Mouse (Mus musculus) lung, embryonic 16.5 days (tissue): ENCODE data around the gene Olfr1513. TPM values are rescaled to one million over a fixed set of nuclear protein-coding genes. Genes with fewer than 3 reads are reported as not detected.
"Not testable (repeated sequence)": the region's sequence is repeated elsewhere in the genome, so short reads cannot be mapped to it uniquely, and the experiment has no call there.

Source experiments
- ATAC-seq: fragments of 200-750 bp; cut with Nextera tagmentation; 2 replicates; pipeline ENCODE4 v1.8.0; 2017; ENCODE audit warnings: low read depth, mild to moderate bottlenecking, moderate library complexity
- H3K27ac ChIP-seq: fragments of 300-500 bp; sonication (generic); 2 replicates; pipeline ENCODE4 v1.5.1; 2014; ENCODE audit warnings: mild to moderate bottlenecking, control low read depth, low read length
- H3K27me3 ChIP-seq: fragments of 300-500 bp; sonication (generic); 2 replicates; pipeline ENCODE4 v1.6.1; 2014; ENCODE audit warnings: low read depth, low read length, mixed read lengths; ENCODE audit not compliant: control insufficient read depth, insufficient read depth
- H3K36me3 ChIP-seq: fragments of 300-500 bp; sonication (generic); 2 replicates; pipeline ENCODE4 v1.6.1; 2014; ENCODE audit warnings: low read length; ENCODE audit not compliant: control insufficient read depth, insufficient read depth
- H3K4me1 ChIP-seq: fragments of 300-500 bp; sonication (generic); replicated peaks from 2 replicates; pipeline ENCODE4 v1.6.1; 2014; ENCODE audit warnings: low read length, mixed read lengths; ENCODE audit not compliant: control insufficient read depth, insufficient read depth
- H3K4me2 ChIP-seq: fragments of 300-500 bp; sonication (generic); 2 replicates; pipeline ENCODE4 v1.6.1; 2014; ENCODE audit warnings: low read depth, low read length, control low read depth
- H3K4me3 ChIP-seq: fragments of 300-500 bp; sonication (generic); 2 replicates; pipeline ENCODE4 v1.5.1; 2014; ENCODE audit warnings: mild to moderate bottlenecking, low read length, control low read depth
- H3K9ac ChIP-seq: fragments of 300-500 bp; sonication (generic); 2 replicates; pipeline ENCODE4 v1.6.1; 2014; ENCODE audit warnings: low read length, control low read depth
- H3K9me3 ChIP-seq: fragments of 300-500 bp; sonication (generic); 2 replicates; pipeline ENCODE4 v1.6.1; 2016; ENCODE audit warnings: low read length; ENCODE audit not compliant: control insufficient read depth
- WGBS: fragments of 180-500 bp; shearing (Covaris S2); extraction: QIAGEN DNeasy Blood & Tissue Kit; methylation state at CpG from one replicate; pipeline ENCODE4 v1.1.7; 2014; 5-methylcytosine and 5-hydroxymethylcytosine counted together
- polyA plus RNA-seq: library from polyadenylated mRNA; unstranded; fragments of >200 nt; fragmentation: Nextera tagmentation; extraction: Ambion mirVana; gene quantifications from 2 replicates; pipeline ENCODE4 v1.2.1, GENCODE M21; 2015

Olfr1513 gene
- polyA plus RNA-seq, 1 experiment from 2014 or later = not detected

DNA sequence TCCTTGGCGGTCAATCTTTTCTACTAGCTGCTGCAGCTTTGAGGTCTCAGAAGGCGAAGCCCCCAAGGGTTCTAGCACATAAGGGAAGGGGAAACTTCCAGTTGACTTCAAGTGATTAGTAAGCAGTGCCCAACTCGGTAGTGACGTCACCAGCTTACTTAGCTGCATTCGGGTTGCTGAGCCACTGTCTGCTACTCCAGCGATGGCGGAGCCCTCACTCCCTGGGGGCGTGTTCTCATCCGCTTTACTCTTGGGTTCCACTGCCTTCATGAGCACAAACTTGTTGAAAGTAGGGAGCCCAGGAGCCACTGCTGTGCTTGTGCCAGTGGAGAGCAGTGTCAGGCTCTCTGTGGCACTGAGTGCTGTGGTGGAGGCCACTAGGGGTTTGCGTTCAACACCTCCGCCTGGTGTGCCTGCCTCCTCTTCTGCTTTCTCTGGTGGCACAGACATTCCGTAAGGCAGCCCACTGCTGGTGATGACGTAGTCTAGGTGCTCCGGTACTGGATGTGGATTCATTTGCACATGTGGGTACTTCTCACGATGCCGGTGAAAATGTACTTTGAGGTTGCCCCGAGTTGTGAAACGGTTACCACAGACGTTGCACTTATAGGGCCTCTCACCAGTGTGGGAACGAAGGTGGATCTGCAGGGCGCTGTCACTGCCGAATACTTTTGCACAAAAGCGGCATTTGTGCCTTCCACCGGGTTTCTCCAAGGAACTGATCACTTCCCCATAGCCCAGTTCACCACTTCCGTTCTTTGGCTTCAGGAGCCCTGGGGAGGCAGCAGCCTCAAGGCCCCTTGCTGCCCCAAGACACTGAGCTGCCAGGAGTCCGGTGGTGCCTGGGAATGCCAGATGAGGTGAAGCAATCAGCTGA is 42.0 kb downstream of the Olfr1513 start:
- ATAC-seq = no peak
- Histone ChIP-seq H3K9ac (no peak overlapping the region), H3K27me3 (no peaks in the 10 kb centered on the region), H3K36me3 (peaks cover 33% of the 10 kb centered on the region), H3K4me2 (peak overlapping the region; percentile 84), H3K4me3 (peak overlapping the region; percentile 59), H3K9me3 (no peaks in the 10 kb centered on the region), H3K27ac (no peak overlapping the region; the same call in 1 of the 2 replicates), H3K4me1 (peaks cover 28% of the 10 kb centered on the region)
- WGBS = 84% methylated on average over 26 of the region's 26 CpGs

DNA sequence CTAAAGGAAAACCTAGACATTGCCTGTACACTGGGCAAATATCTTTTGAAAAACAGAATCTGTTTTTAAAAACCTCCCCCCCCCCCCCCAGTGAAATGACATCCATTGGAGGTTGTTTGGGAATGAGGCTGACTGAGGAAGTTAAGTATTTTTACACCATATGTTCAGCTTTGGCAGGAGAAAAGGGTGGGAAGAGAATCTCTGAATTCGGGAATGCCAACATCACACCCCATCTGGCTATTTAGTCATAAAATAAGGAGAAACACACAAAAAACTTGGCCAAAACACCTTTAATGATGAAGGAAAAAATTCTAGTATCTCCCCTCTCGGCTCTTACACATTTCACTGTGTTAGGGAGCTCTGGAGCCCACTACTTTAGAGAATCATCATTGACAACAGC is 45.3 kb downstream of the Olfr1513 start:
- ATAC-seq = no peak
- H3K4me3 ChIP-seq = no peak overlapping the region
- whole genome bisulfite sequencing = 88% methylated on average over 2 of the region's 2 CpGs
- peaks cover 24% of the 10 kb centered on the region for H3K4me1 ChIP-seq
- H3K9me3 ChIP-seq = no peaks in the 10 kb centered on the region
- H3K27ac ChIP-seq = no peak overlapping the region
- H3K4me2 ChIP-seq = no peak overlapping the region
- H3K9ac ChIP-seq = no peak overlapping the region
- H3K27me3 ChIP-seq = no peaks in the 10 kb centered on the region
- peaks cover 33% of the 10 kb centered on the region for H3K36me3 ChIP-seq

DNA sequence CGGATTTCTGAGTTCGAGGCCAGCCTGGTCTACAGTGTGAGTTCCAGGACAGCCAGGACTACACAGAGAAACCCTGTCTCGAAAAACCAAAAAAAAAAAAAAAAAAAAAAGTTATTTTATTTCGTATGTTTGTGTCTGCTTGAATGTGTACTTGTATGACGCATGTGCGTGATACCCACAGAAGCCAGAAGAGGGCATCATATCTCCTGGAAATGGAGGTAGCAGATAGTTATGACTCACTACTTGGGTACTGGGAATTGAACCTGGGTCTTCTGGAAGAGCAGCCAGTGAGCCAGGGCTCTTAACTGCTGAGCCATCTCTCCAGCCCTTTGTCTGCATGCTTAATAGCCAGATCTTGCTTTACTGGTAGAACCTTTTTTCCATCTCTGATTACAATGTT is 45.9 kb downstream of the Olfr1513 start:
- not testable (repeated sequence) for H3K9ac ChIP-seq, H3K27me3 ChIP-seq, H3K9me3 ChIP-seq, H3K4me3 ChIP-seq, ATAC-seq, H3K4me2 ChIP-seq, H3K27ac ChIP-seq
- WGBS = 95% methylated on average over 5 of the region's 6 CpGs
- H3K4me1 ChIP-seq = peaks cover 24% of the 10 kb centered on the region
- peaks cover 33% of the 10 kb centered on the region for H3K36me3 ChIP-seq

DNA sequence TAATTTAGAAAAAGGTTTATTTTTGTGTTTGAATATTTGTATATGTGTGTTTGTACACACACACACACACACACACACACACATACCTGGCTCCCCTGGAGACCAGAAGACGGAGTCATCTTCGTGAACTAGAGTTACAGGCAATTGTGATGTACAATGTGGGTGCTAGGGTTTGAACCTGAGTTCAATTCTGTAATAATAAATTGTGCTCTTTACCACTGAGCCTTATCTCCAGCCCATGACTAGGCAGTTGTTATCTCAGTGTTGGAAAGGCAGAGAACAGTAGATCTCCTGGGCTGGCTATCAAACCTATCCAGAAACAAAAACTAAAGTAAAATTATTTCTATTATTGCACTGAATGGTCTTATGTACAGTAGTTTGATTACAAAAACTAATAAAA is 50.1 kb downstream of the Olfr1513 start:
- no peak overlapping the region for H3K27ac ChIP-seq

DNA sequence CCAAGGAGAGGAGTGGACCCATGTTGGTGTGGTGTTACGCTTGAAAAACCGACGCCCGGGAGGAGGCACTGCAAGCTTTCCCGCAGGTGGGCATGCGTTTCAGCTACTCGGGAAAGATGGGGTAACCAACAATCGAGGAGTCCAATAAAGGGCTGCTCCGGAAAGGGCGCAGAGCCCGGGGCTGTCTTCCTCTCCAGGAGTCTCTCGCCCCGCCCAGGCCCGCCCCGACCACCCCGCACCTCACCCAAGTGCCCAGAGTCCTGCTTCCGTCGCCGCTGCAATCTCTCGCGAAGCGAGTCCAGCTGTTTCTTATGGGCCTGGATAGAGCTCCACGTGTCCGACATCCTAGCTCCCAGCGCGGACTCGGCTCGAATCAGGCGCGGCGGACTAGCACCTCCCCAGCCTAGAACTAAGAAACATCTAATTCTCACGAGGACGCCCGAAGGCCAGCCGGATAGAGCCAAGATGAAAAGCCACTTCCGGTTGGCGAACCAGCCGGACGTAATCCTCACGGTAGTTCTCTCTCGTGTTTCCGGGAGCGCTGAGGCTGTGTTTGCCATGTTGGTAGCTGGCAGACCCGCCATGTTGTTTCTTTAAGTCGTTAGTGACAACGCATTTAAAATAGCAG is 51.5 kb downstream of the Olfr1513 start, which contains the start of gene Mettl3:
Gene Mettl3, minus strand, starts transcription at position 485 of the 628 bp plus-strand sequence.
- peak within 1 kb of the TSS; percentile 81 for H3K4me2 ChIP-seq
- peak within 1 kb of the TSS; percentile 83 for H3K9ac ChIP-seq
- no peaks in the 10 kb centered on the region for H3K27me3 ChIP-seq
- H3K36me3 ChIP-seq = peaks cover 4% of the 10 kb centered on the region
- peaks cover 5% of the 10 kb centered on the region for H3K4me1 ChIP-seq
- no peaks in the 10 kb centered on the region for H3K9me3 ChIP-seq
- peak within 1 kb of the TSS; percentile 99 for H3K27ac ChIP-seq
- ATAC-seq = peak; percentile 96
- under 1% methylated on average over 46 of the region's 46 CpGs for WGBS
- peak within 1 kb of the TSS; percentile 84 for H3K4me3 ChIP-seq

More for the DNA sequence above, 50.1 kb downstream of the Olfr1513 start:
- Histone ChIP-seq H3K4me3 (no peak overlapping the region), H3K4me1 (peaks cover 5% of the 10 kb centered on the region), H3K4me2 (no peak overlapping the region), H3K36me3 (peaks cover 4% of the 10 kb centered on the region), H3K9me3 (no peaks in the 10 kb centered on the region), H3K9ac (no peak overlapping the region), H3K27me3 (no peaks in the 10 kb centered on the region)
- no peak for ATAC-seq
- 93% methylated on average over 2 of the region's 2 CpGs for WGBS

DNA sequence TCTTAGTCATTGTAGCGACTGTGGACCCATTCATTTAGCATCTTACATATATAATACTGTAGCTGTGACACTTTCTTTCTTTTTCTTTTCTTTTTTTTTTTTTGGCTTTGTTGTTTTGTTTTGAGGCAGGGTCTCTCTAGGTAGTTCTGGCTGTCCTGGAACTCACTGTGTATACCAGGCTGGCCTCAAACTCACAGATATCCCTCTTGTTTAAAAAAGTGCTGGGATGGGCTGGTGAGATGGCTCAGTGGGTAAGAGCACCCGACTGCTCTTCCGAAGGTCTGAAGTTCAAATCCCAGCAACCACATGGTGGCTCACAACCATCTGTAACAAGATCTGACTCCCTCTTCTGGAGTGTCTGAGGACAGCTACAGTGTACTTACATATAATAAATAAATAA is 52.7 kb downstream of the Olfr1513 start:
- H3K4me3 ChIP-seq, H3K9ac ChIP-seq, H3K4me1 ChIP-seq, ATAC-seq, H3K9me3 ChIP-seq, H3K27ac ChIP-seq, H3K27me3 ChIP-seq, H3K4me2 ChIP-seq: not testable (repeated sequence)
- 94% methylated on average over 3 of the region's 3 CpGs for WGBS
- peaks cover 11% of the 10 kb centered on the region for H3K36me3 ChIP-seq

Other genes with a start within 250 kb of the Olfr1513 start
- 57.8 and 59.1 TPM in 2 replicates for gene Rpgrip1, start 245.7 kb downstream of the Olfr1513 start, polyA plus RNA-seq
- 51.8 and 55.8 TPM in 2 replicates for gene Supt16, start 159.0 kb downstream of the Olfr1513 start, polyA plus RNA-seq
- 32.6 and 33.8 TPM in 2 replicates for gene Chd8, start 98.6 kb downstream of the Olfr1513 start, polyA plus RNA-seq
- gene Tox4, start 77.3 kb downstream of the Olfr1513 start, polyA plus RNA-seq = 37.7 and 43.4 TPM in 2 replicates
- 17.9 and 18.6 TPM in 2 replicates for gene Rab2b, start 76.9 kb downstream of the Olfr1513 start, polyA plus RNA-seq
- 42.3 and 46.1 TPM in 2 replicates for gene Mettl3, start 51.3 kb downstream of the Olfr1513 start, polyA plus RNA-seq
- 14.0 and 16.7 TPM in 2 replicates for gene Sall2, start 27.6 kb downstream of the Olfr1513 start, polyA plus RNA-seq
- gene Olfr1512, start 22.8 kb upstream of the Olfr1513 start, polyA plus RNA-seq = not detected in 2 replicates
- gene Olfr1511, start 41.0 kb upstream of the Olfr1513 start, polyA plus RNA-seq = not detected in 2 replicates
- not detected in 2 replicates for gene Olfr1510, start 58.0 kb upstream of the Olfr1513 start, polyA plus RNA-seq
- not detected in 2 replicates for gene Olfr1509, start 86.6 kb upstream of the Olfr1513 start, polyA plus RNA-seq
- not detected in 2 replicates for gene Olfr1508, start 111.1 kb upstream of the Olfr1513 start, polyA plus RNA-seq
- not detected in 2 replicates for gene Olfr1507, start 139.3 kb upstream of the Olfr1513 start, polyA plus RNA-seq